Mouse (Mus musculus): Measurements from ENCODE around the gene Dcps. TPM values are rescaled to one million over a fixed set of nuclear protein-coding genes. Genes with fewer than 3 reads are reported as not detected.

Dcps gene
- 10 to 100 TPM; 13.8 to 15.8 (median 14.1) TPM for total RNA-seq (2022)

DNA sequence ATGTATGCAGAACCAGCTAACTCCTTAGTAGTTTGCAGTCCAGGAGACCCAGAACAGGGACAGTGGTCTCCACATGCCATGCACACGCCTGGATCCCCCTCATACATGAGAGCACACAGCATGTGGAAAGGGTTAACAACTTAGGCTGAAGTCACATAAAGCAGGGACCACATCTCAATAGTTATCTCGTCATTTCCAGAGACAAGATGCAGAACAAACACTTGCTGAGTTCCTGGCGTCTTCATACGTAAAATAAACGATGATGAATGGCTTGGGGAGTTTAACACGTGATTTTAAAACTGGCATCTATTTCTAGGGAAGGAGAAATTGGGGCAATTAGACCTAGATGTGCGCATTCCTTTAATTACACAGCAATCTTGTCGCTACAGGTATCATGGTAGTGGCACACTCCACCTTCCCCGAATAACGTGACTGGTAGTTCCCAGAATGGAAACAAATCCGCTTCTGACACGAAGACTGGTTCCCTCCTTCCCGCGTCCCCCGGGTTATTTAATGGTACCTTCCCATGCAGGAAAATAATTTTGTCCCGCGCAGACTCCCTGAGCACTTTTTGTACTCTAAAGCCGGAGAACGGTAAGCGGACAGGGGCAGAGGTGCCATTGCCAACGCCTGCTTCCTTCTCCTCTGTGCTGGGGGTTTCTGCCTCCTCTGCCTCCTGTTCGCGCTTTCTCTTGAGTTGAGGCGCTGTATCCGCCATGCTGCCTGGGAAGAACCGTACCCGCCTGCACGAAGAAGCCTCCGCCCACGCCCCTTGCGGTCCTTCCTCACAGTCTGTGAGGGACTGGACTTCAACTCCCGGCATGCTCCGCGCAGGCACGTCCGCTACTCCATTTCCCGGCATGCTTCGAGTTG is at the start of gene Dcps:
Gene Dcps, minus strand, starts transcription at position 811 of the 873 bp plus-strand sequence.
- DNase-seq (ENCODE audit: low spot score): peak; percentile 93

DNA sequence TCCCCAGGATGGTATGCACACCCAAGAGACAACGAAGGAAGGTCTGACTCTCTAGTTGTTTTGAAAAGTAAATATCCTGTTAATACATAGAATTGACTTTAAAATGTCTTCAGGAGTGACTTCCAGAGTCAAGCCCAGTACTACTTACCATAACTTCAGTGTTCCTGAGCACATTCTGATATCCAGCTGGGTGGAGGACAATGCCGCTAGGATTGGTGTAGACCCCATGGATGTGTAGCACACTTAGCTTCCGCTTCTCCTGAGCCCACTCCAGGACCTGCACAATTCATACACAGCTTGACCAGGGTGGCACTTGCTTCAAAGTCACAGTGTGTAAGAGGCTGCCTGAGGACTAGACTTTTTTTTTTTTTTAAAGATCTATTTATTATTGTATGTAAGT is 47.6 kb upstream of the Dcps start:
- DNase-seq (ENCODE audit: low spot score): no peak

DNA sequence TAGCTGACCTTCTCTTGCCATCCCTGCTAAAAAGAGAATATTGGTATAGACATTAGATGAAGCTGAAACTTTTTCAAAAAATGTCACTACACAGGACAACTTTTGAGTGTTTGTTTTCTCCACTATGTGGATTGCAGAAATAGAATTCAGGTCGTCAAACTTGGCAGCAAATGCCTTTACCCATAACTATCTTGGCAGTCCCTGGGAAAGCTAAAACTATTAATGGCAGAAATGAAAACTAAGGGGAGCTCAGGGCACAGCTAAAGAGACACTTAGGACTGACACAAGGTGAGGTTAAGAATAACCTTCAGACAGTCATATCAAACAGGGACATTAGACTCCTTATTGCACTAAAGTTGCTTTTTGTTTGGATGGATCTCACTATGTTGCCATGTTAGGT is 42.1 kb upstream of the Dcps start:
- DNase-seq (ENCODE audit: low spot score): peak; percentile 25

DNA sequence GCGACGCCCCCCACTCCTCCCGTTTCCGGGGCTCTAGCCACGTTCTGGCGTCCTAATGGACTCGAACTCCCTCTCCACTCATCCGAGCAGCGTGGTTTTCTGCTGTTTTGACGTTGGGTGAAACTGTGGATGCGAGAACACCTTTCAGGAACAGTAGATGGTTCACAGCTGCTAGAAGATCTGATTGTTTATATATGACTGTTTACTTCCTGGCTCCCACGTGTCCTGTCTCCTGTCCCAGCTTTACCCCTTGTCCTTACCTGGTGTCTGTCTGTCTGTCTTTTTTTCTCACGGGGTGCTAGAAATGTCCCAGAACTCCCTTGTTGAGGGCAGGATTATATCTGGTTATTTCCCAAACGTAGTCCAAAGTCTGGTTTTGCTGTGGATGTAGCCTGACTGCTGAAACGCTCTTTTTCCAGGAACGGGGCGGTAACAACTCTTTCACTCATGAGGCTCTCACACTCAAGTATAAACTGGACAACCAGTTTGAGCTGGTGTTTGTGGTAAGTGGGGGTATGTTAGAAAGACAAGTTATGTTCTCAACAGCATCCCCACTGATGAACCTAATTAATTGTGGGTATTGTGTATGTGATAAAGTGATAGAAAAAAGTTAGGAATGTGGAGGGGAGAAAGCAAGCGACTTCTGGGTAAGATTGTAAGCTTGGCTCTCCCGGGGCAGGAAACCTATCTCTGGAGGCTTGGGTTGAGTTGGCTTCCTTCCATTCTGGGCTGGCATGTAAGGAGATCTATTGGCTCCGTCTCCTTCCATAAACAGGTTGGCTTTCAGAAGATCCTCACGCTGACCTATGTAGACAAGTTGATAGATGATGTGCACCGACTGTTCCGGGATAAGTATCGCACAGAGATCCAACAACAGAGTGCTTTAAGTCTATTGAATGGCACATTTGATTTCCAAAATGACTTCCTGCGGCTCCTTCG is 36.0 kb upstream of the Dcps start:
- DNase-seq (ENCODE audit: low spot score): no peak

DNA sequence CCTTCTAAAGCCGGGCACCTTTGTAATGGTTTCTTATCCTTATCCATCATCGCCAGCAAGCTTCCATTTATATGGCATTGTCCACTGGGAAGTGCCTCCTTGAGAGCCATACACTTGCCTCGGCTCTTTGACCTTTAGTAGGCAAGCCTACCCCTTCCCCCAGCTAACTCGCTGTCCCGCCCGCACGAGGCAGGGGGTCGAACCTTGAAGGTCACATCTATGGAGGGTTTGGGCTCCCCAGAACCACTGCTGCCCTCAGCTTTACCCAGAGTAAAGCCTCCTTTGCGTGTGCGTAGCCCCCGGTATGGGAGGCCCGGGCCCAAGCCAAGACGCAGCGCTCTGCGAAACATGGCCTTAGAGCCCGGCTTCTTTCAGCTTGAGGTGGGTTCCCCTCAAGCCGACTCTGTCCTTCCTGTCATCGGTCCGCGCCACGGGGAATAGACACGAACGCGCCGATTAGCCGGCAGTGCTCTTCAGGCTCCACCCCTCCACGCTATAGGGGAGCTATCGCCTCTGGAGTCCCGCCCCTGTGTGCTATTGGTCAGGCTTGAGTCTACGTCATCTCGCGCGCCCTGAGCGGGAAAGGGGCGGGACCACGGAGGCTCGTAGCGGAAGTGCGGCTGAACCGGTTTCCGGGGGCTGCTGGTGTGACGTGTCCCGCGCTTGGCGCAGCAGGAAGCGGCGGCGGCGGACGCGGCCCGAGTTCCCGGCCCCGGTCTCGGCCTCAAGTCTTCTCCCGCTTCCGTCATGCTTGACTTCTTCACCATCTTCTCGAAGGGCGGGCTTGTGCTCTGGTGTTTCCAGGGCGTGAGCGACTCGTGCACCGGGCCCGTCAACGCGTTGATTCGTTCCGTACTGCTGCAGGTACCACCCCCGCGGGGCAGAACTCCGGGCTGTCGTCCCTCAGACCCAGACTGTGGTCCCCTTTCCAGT is 34.9 kb upstream of the Dcps start, which contains the start of gene Foxred1:
Gene Foxred1, minus strand, starts transcription at position 514 of the 933 bp plus-strand sequence.
- peak; percentile 98 for DNase-seq (ENCODE audit: low spot score)

DNA sequence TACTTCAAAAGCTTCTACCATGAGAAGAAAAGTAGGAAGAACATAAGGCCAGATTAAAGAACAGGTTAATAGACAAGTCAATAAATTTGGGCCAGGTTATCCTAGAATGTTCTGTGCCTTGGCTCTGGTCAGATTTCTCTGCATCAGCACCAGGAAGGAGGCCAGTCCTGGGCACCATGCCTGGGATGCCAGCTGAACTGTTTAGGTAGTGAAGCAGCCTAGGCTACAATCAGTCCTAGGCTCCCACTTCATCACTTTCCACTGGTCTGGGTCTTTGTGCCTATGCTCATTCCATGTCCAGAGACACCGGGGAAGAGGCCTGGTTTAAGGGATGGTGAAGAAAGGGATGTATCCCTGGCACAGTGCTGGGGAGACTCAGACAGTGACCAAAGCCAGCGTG is 28.6 kb upstream of the Dcps start:
- no peak for DNase-seq (ENCODE audit: low spot score)

DNA sequence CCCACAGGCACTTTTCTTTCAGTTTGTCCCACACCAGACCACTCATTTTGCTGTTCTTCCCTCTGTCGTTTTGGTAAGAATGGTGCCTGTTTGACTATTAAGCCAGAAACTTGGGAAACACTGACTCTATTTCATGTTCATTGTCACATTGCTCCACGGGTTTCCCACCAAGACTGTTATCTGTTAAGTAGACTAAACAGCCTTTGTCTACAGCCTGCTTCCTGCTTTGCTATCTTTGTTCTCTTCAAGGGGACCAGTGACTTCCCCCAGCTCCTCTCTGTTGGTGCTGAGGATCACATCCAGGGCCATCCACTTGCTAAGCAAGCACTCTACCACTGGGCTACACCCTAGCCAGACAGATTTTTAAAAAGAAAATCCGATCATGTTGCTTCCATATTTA is 27.7 kb upstream of the Dcps start:
- no peak for DNase-seq (ENCODE audit: low spot score)

DNA sequence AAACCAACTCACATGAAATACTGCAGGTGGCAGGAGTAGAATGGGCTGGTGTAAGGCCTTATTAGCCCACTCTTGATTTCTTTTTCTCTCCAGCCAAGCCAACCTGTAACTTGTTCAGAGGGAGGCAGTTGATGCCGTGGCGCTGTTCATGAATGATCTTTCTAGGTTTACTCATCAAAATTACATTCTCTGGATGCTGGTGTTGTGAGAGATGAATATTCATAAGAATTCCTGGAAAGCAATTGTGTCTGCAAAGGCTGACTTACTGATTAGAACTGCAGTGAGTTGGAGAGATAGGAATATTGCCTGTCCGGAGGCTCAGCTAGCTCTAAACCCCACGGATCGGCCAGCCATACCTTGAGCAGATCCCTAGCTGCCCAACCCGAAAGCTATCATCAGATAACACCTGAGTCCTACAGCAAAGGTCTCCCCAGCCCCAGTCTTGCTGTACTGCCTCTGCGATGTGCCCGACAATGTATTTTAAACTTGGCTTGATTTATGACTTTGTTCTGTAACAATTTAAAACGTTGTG is 24.7 kb upstream of the Dcps start:
- no peak for DNase-seq (ENCODE audit: low spot score)

DNA sequence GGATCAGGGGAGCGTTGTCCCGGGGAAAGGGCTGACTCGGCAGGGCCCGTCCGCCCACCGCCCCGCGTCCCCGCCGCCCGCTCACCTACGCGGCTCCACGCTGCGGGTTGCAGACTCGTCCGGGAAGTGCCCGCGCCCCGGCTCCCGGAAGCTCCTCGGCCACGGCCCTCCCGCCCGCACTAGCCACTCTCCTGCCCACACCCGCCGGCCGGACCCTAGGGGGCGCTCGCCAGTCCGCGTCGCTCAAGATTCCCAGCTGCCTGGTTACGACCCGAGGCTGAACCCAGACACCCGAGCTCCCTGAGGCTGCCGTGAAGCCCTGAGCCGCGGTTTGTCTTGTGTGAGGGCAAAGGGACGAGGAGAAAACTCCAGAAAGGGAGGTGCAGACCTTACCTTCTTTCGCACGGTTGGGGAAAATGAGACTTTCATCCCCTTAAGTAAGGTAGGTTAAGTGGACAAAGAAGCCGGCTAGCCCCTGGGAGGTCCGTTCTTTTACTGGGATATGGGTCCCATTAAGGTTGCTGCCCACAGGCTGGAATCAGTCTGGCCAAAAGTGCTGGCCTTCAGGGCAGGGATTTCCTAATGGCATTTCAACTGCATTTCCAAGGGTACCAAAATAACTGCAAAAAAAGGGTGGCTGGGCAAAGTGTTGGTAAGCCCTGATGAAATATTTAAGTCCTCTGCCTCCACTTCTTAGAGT is 24.1 kb upstream of the Dcps start, which contains the start of the genes Srpr and Tirap:
Gene Srpr, plus strand, starts transcription at position 404 of the 700 bp plus-strand sequence.
Gene Tirap, minus strand, starts transcription at position 520 of the 700 bp plus-strand sequence.
- peak; percentile 93 for DNase-seq (ENCODE audit: low spot score)

DNA sequence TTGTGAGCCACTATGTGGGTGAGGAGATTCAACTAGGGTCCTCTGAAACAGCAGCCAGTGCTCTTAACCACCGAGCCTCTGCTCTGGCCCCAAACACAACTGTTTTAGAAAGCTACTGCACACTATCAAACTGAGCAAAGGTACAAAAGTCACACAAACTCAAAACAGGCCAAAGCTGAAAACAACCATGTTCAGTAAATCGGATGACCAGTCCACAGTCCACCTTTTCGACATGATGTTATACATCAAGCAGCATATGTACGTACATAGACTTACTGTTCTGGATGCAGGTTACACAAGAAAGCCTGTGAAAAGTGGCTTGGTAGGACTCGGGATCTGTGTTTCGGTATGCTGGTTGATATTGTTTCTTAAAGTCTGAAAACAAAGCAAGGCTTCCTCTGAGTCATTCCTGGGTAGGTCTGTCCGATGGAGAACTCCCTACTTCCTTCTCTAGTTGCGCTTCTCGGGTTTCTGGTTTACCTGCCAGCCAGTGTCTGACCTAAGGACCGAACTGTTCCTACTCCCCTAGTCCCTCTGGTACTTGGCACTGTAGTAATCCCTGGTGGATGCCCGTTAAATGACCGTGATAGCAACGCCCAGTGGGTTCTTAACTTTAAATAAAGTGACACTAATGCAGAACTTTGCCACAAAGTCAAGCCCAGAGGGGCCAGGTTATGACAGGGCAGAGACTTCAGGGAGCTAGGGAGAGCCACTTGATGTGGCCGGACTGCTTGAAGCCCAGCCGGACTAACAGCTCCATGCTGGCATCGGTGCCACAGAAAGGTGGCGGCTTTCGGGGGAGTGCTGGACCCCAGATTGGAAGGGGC is 23.3 kb upstream of the Dcps start:
- DNase-seq (ENCODE audit: low spot score): peak; percentile 21

DNA sequence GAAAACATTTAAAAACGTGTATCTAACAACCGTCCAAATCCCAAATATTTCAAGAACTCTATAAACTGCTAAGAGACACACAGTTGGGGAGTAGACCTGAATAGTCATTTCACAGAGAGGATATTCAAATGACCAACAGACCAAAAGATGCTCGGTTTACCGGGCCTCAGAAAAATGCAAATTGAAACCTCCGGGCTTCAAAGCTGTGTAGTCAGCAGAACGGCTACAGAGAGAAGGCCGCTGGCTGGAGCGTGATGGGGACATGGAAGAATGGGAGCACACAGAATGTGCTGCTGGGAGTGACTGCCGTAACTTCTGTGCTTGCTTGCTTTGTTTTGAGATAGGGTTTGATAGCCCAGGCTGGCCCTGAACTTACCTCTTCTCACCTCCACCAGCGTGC is 22.5 kb upstream of the Dcps start:
- DNase-seq (ENCODE audit: low spot score): no peak

DNA sequence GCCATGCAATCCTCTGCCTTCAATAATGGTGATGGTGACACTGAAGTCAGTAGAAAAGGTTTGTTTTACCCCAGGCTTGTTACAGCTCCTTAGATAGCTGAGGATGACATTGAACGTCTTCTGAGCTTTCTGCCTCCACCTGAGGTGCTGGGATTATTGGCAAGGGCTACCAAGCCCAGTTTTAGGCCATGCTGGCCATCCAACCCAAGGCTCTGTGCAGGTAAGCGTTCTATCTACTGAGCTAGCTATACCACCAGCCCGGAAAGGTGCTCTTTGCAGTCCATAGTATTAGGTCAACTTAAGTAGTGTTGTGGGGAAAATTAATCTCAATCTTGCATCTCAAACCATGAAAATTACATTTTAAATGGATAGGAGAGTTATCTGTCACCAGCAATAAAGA is 21.8 kb upstream of the Dcps start:
- DNase-seq (ENCODE audit: low spot score): no peak

DNA sequence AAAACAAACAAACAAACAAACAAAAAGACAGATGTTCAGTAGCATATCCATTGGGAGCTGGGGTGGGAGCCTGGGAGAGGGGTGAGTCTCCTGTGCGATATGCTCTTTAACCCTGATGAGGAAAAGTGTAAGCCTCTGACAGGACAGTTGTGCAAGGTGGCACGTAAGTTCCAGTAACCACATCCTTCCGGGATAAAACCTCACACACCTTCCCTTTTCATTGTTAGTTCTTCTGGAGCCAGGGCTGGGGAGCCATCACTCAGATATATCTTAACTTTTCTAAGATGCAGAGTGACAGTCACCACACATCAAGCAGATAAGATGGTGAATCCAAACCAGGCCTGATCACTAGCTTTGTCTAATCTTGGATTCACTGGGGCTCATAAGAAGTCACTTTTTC is 18.2 kb upstream of the Dcps start:
- DNase-seq (ENCODE audit: low spot score): no peak

DNA sequence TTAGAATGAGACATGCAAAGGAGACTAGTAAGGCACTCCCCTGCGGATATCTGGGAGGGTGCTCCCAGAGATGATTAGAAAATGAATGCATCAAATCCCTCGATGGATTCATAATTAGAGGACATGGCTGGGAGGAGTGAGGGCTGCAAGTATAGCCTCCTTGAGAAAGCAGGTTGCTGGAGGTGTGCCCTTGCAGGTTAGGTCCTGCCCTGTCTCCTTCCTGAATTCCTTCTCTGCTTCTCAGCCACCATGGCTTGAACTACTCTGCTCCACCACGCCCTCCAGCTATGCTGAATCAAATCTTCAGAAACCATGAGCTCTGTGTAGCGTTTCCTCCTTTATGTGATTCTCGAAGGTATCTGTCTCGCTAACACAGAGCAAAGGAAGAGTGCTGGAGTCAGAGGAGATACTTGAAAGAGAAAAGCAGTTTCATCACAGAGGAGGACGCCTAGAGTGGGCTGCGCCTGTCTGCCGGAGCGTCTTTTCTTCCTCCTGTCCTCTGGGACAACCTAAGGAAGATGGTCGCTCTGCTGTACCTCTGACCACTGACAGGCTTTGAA is 17.2 kb upstream of the Dcps start:
- DNase-seq (ENCODE audit: low spot score): no peak

DNA sequence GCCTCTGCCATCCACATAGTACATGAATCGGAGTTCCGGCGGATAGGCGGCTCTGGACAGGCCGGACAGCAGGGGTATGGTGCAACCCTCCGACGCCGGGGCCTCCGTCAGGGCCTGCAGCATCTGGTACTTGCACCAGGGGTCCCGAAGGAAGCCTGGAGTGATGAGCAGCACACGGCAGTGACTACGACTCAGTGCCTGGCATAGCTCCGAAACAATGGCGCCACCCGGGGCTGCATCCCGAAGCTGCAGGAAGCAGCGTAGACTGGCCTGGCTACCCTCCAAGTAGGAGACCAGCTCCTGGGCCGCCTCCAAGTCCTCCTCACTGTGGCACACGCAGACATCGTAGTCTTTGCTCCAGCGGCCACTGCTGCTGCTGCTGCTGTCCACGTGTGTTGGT is 12.8 kb upstream of the Dcps start:
- DNase-seq (ENCODE audit: low spot score): no peak

DNA sequence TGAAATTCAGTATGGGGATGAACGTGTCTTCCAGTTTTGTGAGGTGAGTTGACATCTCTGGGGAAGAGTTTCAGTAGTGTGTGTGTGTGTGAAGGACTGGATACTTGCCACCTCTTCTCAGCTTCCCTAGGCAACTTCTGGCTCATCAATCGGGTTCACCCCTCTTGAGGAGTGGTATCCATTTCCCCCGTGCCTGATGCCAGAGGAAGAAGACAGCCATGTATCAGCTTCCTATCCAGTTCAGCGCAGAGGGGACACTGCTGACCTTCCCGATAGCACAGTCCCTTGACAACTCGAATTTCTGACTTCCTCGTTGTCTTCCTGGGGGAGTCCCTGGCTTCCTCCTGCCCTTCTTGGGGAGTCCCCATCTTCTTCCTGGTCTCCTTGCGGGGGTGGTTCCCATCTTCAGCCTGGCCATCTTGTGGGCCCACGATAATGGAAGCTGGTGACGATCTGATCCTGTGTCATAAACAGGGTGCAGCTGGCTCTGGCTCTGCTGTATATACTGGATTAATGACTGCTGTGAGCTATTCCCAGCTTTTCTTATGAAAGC is 11.6 kb upstream of the Dcps start:
- no peak for DNase-seq (ENCODE audit: low spot score)

DNA sequence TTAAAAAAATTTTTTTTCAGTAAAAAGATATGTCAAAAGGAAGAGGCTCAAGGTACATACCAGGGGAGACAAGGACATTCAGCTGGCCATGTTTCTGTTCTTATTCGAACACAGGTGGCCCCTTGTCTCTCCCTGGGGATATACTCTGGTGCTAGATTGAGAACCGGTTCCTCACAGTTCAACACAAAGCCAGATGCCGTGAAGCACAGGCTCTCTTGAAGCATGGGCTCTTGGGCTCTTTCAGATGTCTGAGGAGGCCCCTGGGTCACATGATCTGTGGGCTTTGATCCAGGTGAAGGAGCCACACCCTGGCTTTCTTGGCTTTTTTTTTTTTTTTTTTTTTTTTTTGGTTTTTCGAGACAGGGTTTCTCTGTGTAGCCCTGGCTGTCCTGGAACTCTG is 10.6 kb upstream of the Dcps start:
- DNase-seq (ENCODE audit: low spot score): no peak

DNA sequence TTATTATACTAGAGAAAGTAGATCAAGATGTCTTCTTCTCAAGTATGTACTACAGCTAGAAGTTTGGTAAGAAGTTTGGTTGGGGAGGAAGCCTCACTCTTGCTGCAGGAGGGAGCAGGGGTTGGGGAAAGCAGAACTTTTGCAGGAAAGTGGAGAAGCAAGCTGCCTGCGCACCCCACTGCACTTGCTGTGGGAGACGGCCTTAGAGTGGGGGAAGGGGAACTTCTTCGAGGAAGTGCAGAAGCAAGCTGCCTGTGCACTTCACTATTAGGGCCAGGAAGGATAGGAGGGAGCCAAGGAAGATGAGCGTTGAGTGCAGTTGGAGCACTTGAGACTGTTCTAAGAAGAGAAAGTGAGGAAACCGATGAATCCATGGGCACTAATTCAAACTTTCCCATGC is 7.5 kb upstream of the Dcps start:
- no peak for DNase-seq (ENCODE audit: low spot score)

DNA sequence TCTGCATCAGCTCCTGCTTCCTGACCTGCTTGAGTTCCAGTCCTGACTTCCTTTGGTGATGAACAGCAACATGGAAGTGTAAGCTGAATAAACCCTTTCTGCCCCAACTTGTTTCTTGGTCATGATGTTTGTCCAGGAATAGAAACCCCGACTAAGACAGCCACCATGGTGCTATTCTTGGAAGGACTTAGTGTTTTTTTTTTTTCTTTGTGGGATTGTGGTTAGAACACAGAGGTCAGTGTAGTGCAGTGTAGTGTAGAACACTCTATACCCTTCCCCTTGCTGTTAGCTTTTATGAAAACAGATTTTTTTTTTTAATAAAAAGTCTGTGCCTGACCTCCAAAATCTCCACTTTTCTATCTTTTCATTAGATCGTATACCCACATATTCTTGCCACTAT is 7.0 kb upstream of the Dcps start:
- no peak for DNase-seq (ENCODE audit: low spot score)
